Mouse (Mus musculus) midbrain, embryonic 14.5 days (tissue): ENCODE measurements around the gene F7. TPM values are rescaled to one million over a fixed set of nuclear protein-coding genes. Genes with fewer than 3 reads are reported as not detected.

Source experiments
- ATAC-seq: fragments of 200-750 bp; cut with Nextera tagmentation; 2 replicates; pipeline ENCODE4 v1.8.0; 2017; ENCODE audit warnings: moderate number of reproducible peaks, moderate library complexity; ENCODE audit not compliant: low FRiP score, low TSS enrichment
- DNase-seq: peaks from one replicate; pipeline ENCODE4 v3.0.0-alpha.2; 2015
- H3K27ac ChIP-seq: fragments of 300-500 bp; sonication (generic); replicated peaks from 2 replicates; pipeline ENCODE4 v1.5.1; 2014; ENCODE audit warnings: mild to moderate bottlenecking, low read depth, low read length, moderate library complexity
- H3K27me3 ChIP-seq: fragments of 300-500 bp; sonication (generic); 2 replicates; pipeline ENCODE4 v1.6.1; 2014; ENCODE audit warnings: low read length, control low read depth, mixed read lengths; ENCODE audit not compliant: control insufficient read depth, insufficient read depth
- H3K36me3 ChIP-seq: fragments of 300-500 bp; sonication (generic); 2 replicates; pipeline ENCODE4 v1.6.1; 2014; ENCODE audit warnings: low read length, control low read depth; ENCODE audit not compliant: control insufficient read depth, insufficient read depth
- H3K4me1 ChIP-seq: fragments of 300-500 bp; sonication (generic); 2 replicates; pipeline ENCODE4 v1.6.1; 2014; ENCODE audit warnings: mild to moderate bottlenecking, antibody characterized with exemption, low read length, control low read depth; ENCODE audit not compliant: control insufficient read depth, insufficient read depth
- H3K4me2 ChIP-seq: fragments of 300-500 bp; sonication (generic); 2 replicates; pipeline ENCODE4 v1.6.1; 2014; ENCODE audit warnings: mild to moderate bottlenecking, low read length, moderate library complexity
- H3K4me3 ChIP-seq: fragments of 300-500 bp; sonication (generic); replicated peaks from 2 replicates; pipeline ENCODE4 v1.5.1; 2014; ENCODE audit warnings: low read depth, low read length
- H3K9ac ChIP-seq: fragments of 300-500 bp; sonication (generic); replicated peaks from 2 replicates; pipeline ENCODE4 v1.6.1; 2014; ENCODE audit warnings: mild to moderate bottlenecking, low read length, moderate library complexity
- H3K9me3 ChIP-seq: fragments of 300-500 bp; sonication (generic); 2 replicates; pipeline ENCODE4 v1.6.1; 2016; ENCODE audit warnings: low read length, control low read depth, mixed read lengths; ENCODE audit not compliant: control insufficient read depth
- WGBS: fragments of 180-500 bp; shearing (Covaris S2); extraction: QIAGEN DNeasy Blood & Tissue Kit; methylation state at CpG from one replicate; pipeline ENCODE4 v1.1.7; 2014; 5-methylcytosine and 5-hydroxymethylcytosine counted together
- polyA plus RNA-seq: library from polyadenylated mRNA; unstranded; fragments of >200 nt; fragmentation: Nextera tagmentation; extraction: Ambion mirVana; gene quantifications from 2 replicates; pipeline ENCODE4 v1.2.1, GENCODE M21; 2014

F7 gene
- polyA plus RNA-seq, 1 experiment from 2014 or later, result not detected

GRCm38 (mm10) chr8:13039054-13039453, 13.2 kb downstream of the F7 start:
- 65% methylated on average over 6 of the region's 6 CpGs for WGBS
- no peak overlapping the region for H3K9ac ChIP-seq
- ATAC-seq (no peak), DNase-seq (no peak)
- no peaks in the 10 kb centered on the region for H3K9me3 ChIP-seq
- peaks cover 2% of the 10 kb centered on the region; the same call in 1 of the 2 replicates for H3K4me1 ChIP-seq
- H3K27ac ChIP-seq, result no peak overlapping the region
- no peak overlapping the region for H3K4me2 ChIP-seq
- H3K4me3 ChIP-seq, result no peak overlapping the region
- H3K27me3 ChIP-seq, result no peaks in the 10 kb centered on the region
- H3K36me3 ChIP-seq, result no peaks in the 10 kb centered on the region

- Histone ChIP-seq H3K27ac (no peak overlapping the region), H3K4me1 (peaks cover 2% of the 10 kb centered on the region; the same call in 1 of the 2 replicates), H3K9ac (no peak overlapping the region), H3K27me3 (no peaks in the 10 kb centered on the region), H3K36me3 (no peaks in the 10 kb centered on the region), H3K9me3 (no peaks in the 10 kb centered on the region), H3K4me2 (no peak overlapping the region), H3K4me3 (no peak overlapping the region)
- DNase-seq, result no peak
- no peak for ATAC-seq
- 86% methylated on average over 4 of the region's 4 CpGs for WGBS
These were observed 15.6 kb downstream of the F7 start for GRCm38 (mm10) chr8:13041459-13041858.

- H3K4me1 ChIP-seq, result no peaks in the 10 kb centered on the region
- no peak overlapping the region for H3K9ac ChIP-seq
- no peak for ATAC-seq
- no peaks in the 10 kb centered on the region for H3K36me3 ChIP-seq
- 53% methylated on average over 5 of the region's 5 CpGs for WGBS
- no peaks in the 10 kb centered on the region for H3K27me3 ChIP-seq
- no peak overlapping the region for H3K4me2 ChIP-seq
- no peak for DNase-seq
- H3K4me3 ChIP-seq, result no peak overlapping the region
- no peak overlapping the region for H3K27ac ChIP-seq
- no peaks in the 10 kb centered on the region for H3K9me3 ChIP-seq
These were observed 21.8 kb downstream of the F7 start for GRCm38 (mm10) chr8:13047652-13048051.

DNA sequence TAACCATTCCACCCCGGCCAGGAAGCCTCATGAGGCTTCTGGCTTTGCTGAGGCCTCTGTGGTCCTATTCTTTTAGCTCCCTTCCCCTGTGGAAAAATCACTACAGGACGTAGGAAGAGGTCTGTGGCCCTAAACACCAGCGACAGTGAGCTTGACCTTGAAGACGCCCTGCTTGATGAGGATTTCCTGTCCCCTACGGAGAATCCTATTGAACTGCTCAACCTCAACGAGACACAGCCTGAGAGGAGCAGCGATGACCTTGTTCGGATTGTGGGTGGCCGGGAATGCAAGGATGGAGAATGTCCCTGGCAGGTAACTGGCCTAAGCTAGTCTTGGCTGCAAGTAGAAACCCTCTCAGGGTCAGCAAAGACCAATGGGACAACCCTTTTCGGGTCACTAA, 24.7 kb downstream of the F7 start:
- H3K4me1 ChIP-seq, result no peaks in the 10 kb centered on the region
- no peak overlapping the region for H3K4me3 ChIP-seq
- H3K4me2 ChIP-seq, result no peak overlapping the region
- no peaks in the 10 kb centered on the region for H3K36me3 ChIP-seq
- no peak overlapping the region for H3K27ac ChIP-seq
- 67% methylated on average over 10 of the region's 10 CpGs for WGBS
- H3K27me3 ChIP-seq, result no peaks in the 10 kb centered on the region
- H3K9me3 ChIP-seq, result no peaks in the 10 kb centered on the region
- H3K9ac ChIP-seq, result no peak overlapping the region
- no peak for ATAC-seq
- DNase-seq, result no peak

- Histone ChIP-seq H3K4me2 (no peak overlapping the region), H3K4me3 (no peak overlapping the region), H3K9ac (no peak overlapping the region), H3K27me3 (no peaks in the 10 kb centered on the region), H3K9me3 (no peaks in the 10 kb centered on the region), H3K36me3 (no peaks in the 10 kb centered on the region), H3K27ac (no peak overlapping the region), H3K4me1 (no peaks in the 10 kb centered on the region)
- DNase-seq (no peak), ATAC-seq (no peak)
- 89% methylated on average over 4 of the region's 4 CpGs for WGBS
These were observed 31.5 kb downstream of the F7 start for GRCm38 (mm10) chr8:13057351-13057750.

DNA sequence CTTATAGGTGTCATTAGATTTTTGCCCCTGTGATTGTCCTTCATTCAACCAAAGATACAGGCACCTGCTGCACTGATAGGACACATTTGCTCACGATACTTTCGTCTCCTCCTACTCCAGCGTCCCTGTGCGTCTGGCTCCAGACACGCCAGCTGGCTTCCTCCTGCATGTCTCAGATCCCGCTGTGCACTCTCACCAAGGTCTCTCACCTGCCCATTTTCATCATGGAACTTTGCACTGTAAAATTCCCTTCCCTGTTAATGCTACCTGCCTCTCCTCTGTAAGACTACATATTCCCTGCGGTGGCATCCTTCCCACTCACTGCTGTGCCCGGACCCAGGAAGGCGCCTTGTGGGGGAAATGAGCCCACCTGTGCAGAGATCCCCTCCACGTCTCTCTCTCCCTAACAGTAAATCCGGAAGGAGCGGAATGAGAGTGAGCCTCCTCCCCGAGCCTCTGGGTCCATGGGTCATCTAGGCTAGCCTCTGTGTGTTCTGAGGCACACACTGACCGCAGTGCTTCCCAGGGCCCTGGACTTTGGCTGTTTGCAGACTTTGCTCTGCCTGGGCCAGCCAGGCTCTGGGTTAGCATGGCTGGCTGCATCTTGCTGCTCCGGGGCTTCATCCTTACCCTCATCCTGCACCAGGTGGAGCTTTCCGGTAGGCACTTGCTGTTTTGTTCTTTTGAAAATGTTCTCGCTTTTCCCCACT, 34.8 kb downstream of the F7 start, which contains the start of gene Proz:
Gene Proz (plus strand): TSS at position 474 of the 710 bp plus-strand sequence.
- H3K36me3 ChIP-seq, result no peaks in the 10 kb centered on the region
- H3K27me3 ChIP-seq, result no peaks in the 10 kb centered on the region
- DNase-seq (no peak), ATAC-seq (no peak)
- no peak within 1 kb of the TSS for H3K27ac ChIP-seq
- no peak within 1 kb of the TSS for H3K9ac ChIP-seq
- 82% methylated on average over 17 of the region's 17 CpGs for WGBS
- no peak within 1 kb of the TSS for H3K4me3 ChIP-seq
- no peaks in the 10 kb centered on the region for H3K4me1 ChIP-seq
- H3K4me2 ChIP-seq, result no peak within 1 kb of the TSS
- no peaks in the 10 kb centered on the region for H3K9me3 ChIP-seq

DNA sequence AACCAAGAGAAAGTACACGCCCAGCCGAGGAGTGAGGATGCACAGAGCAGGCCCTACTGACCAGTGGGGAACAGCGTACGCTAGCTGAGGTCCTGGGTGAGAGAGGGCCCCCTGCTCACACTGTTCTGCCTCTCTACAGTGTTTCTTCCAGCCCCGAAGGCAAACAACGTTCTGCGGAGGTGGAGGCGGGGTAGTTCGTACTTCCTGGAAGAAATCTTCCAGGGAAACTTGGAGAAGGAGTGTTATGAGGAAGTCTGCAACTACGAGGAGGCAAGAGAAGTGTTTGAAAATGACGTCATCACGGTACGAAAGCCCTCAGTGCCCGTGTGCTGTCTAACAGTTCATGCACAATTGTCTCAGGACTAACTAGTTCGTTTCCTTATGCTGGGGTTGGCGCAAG, 37.3 kb downstream of the F7 start:
- Histone ChIP-seq H3K27me3 (no peaks in the 10 kb centered on the region), H3K4me3 (no peak overlapping the region), H3K27ac (no peak overlapping the region), H3K4me1 (no peaks in the 10 kb centered on the region), H3K9me3 (no peaks in the 10 kb centered on the region), H3K9ac (no peak overlapping the region), H3K36me3 (no peaks in the 10 kb centered on the region), H3K4me2 (no peak overlapping the region)
- no peak for DNase-seq
- no peak for ATAC-seq
- 85% methylated on average over 16 of the region's 16 CpGs for WGBS

- H3K36me3 ChIP-seq, result peaks cover 58% of the 10 kb centered on the region
- H3K4me3 ChIP-seq, result no peak overlapping the region
- no peak overlapping the region for H3K9ac ChIP-seq
- no peaks in the 10 kb centered on the region for H3K4me1 ChIP-seq
- H3K4me2 ChIP-seq, result no peak overlapping the region
- DNase-seq (no peak), ATAC-seq (no peak)
- H3K9me3 ChIP-seq, result no peaks in the 10 kb centered on the region
- no peak overlapping the region for H3K27ac ChIP-seq
- H3K27me3 ChIP-seq, result no peaks in the 10 kb centered on the region
- 94% methylated on average over 11 of the region's 11 CpGs for WGBS
These were observed 47.4 kb downstream of the F7 start for GRCm38 (mm10) chr8:13073255-13073654.

DNA sequence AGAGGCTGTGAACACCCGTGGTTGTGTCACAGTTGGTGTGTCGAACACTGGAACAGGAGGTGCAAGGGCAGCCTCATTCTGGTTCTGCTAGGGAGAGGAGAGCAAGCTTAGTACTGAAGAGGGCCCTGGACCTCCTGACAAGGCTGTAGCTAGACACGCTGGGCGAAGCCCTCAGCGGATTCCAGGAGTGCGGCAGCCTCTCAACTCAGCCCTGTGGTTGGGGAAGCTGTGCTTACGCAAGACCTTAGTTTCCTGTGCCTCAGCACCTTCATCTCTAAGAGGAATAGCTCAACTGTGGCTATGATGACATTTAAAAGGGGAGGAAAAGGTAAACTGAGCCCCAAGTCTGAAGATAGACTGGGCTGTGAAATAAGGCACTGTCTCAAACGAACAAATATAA, 49.2 kb downstream of the F7 start:
- peaks cover 76% of the 10 kb centered on the region for H3K36me3 ChIP-seq
- H3K9me3 ChIP-seq, result no peaks in the 10 kb centered on the region
- WGBS, result 95% methylated on average over 8 of the region's 8 CpGs

More for the DNA sequence above, 49.2 kb downstream of the F7 start:
- Histone ChIP-seq H3K4me1 (no peaks in the 10 kb centered on the region), H3K4me3 (no peak overlapping the region), H3K4me2 (no peak overlapping the region), H3K27ac (no peak overlapping the region), H3K9ac (no peak overlapping the region), H3K27me3 (no peaks in the 10 kb centered on the region)
- no peak for ATAC-seq
- no peak for DNase-seq
